Mouse (Mus musculus) limb, embryonic 14.5 days (tissue): ENCODE measurements around the gene Cacng7. TPM values are rescaled to one million over a fixed set of nuclear protein-coding genes. Genes with fewer than 3 reads are reported as not detected.
"Not testable (repeated sequence)": the region's sequence is repeated elsewhere in the genome, so short reads cannot be mapped to it uniquely, and the experiment has no call there.

Source experiments
- ATAC-seq: fragments of 200-750 bp; cut with Nextera tagmentation; 2 replicates; pipeline ENCODE4 v1.8.0; 2017; ENCODE audit warnings: low read depth, moderate number of reproducible peaks, moderate TSS enrichment; ENCODE audit not compliant: low FRiP score
- DNase-seq: peaks from one replicate; pipeline ENCODE4 v3.0.0-alpha.2; 2015; ENCODE audit warnings: low spot score
- H3K27ac ChIP-seq: fragments of 300-500 bp; sonication (generic); replicated peaks from 2 replicates; pipeline ENCODE4 v1.5.1; 2014; ENCODE audit warnings: low read depth, mild to moderate bottlenecking, low read length, moderate library complexity, mixed read lengths
- H3K27me3 ChIP-seq: fragments of 300-500 bp; sonication (generic); 2 replicates; pipeline ENCODE4 v1.6.1; 2014; ENCODE audit warnings: low read length, mixed read lengths; ENCODE audit not compliant: control insufficient read depth, insufficient read depth
- H3K36me3 ChIP-seq: fragments of 300-500 bp; sonication (generic); 2 replicates; pipeline ENCODE4 v1.6.1; 2014; ENCODE audit warnings: mild to moderate bottlenecking, low read length, moderate library complexity, mixed read lengths; ENCODE audit not compliant: control insufficient read depth, insufficient read depth
- H3K4me1 ChIP-seq: fragments of 300-500 bp; sonication (generic); 2 replicates; pipeline ENCODE4 v1.6.1; 2014; ENCODE audit warnings: antibody characterized with exemption, low read length, mixed read lengths; ENCODE audit not compliant: control insufficient read depth, insufficient read depth
- H3K4me2 ChIP-seq: fragments of 300-500 bp; sonication (generic); replicated peaks from 2 replicates; pipeline ENCODE4 v1.6.1; 2014; ENCODE audit warnings: low read depth, mild to moderate bottlenecking, low read length, moderate library complexity; ENCODE audit not compliant: severe bottlenecking
- H3K4me3 ChIP-seq: fragments of 300-500 bp; sonication (generic); replicated peaks from 2 replicates; pipeline ENCODE4 v1.5.1; 2014; ENCODE audit warnings: low read length
- H3K9ac ChIP-seq: fragments of 300-500 bp; sonication (generic); 2 replicates; pipeline ENCODE4 v1.6.1; 2014; ENCODE audit warnings: mild to moderate bottlenecking, low read depth, low read length, moderate library complexity; ENCODE audit not compliant: severe bottlenecking
- H3K9me3 ChIP-seq: fragments of 300-500 bp; sonication (generic); 2 replicates; pipeline ENCODE4 v1.6.1; 2016; ENCODE audit warnings: low read length; ENCODE audit not compliant: control insufficient read depth
- POLR2A ChIP-seq: fragments of 200-500 bp; IDR thresholded peaks from 2 replicates; pipeline ENCODE4 v1.8.0; 2012; ENCODE audit warnings: inconsistent platforms, mild to moderate bottlenecking, moderate library complexity, borderline replicate concordance; ENCODE audit not compliant: insufficient read depth, insufficient read length; ENCODE audit errors: extremely low read depth
- WGBS: fragments of 180-500 bp; shearing (Covaris S2); extraction: QIAGEN DNeasy Blood & Tissue Kit; methylation state at CpG from one replicate; pipeline ENCODE4 v1.1.7; 2014; 5-methylcytosine and 5-hydroxymethylcytosine counted together
- polyA plus RNA-seq, 2 experiments: library from polyadenylated mRNA; depleted of rRNA in 1 of 2; stranded (reverse) in 1 of 2; unstranded in 1 of 2; fragments of >200 nt; fragmentation: Nextera tagmentation in 1 of 2; extraction: Ambion mirVana in 1 of 2; gene quantifications; 2 replicates each; pipeline versions ENCODE4 v1.2.1 to v1.2.3; 2012 to 2014

Gene Cacng7
- polyA plus RNA-seq, 2 experiments, result 3.9 to 129 TPM

DNA sequence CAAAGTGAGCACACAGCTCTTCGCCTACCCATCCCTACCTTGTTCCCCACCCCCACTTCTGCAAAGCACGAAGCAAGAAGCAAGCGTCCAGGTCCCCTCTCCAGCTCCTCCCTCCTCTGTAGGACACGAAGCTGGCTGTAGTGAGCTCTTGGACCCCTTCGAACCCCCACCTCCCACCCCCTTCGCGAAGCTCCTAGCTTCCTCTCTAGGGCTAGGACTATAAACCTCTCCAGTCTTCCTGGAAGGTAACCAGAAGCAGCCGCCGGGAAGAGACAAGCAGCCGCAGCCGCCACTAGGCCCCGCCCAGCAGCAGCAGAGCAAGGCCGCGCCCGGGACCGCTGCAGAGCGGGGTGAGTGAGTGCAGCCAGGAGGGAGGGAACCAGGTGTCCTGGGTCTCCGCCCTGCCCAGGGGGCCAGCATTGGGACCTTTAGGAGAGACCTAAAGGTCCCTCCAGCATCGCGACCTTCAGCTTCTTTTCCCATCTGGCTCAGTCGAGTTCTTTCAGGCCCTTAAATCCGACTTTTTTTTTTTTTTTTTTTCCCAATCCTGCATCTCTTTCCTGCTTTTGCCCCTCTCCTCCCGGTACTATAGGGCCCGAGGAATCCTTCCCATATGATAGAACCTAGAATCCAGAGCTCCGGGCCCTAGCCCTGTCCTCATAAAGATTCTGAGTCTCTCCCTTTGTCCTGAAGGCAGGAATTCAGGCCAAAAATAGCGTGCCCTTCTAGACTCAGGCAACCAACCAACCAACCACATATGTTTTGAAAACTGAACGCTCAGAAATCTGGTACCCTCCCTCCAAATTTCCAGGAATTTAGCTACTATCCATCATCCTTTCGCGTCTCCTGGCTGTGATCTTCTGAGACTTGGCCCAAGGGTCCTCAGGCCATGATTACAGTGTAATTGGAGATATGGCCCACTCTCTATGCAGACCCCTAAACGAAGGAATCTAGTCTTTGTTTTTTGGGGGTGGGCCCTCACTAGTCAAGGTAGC is 43.5 kb upstream of the Cacng7 start, which contains the start of the genes Myadm and Prkcg:
Gene Myadm, plus strand, starts transcription at position 105 of the 995 bp plus-strand sequence.
Gene Prkcg, plus strand, starts transcription at position 204 of the 995 bp plus-strand sequence.
- WGBS, result 3% methylated on average over 23 of the region's 30 CpGs
- peak; percentile 56 for ATAC-seq
- H3K4me3 ChIP-seq, result peak within 1 kb of the TSS; percentile 49
- peaks cover 9% of the 10 kb centered on the region for H3K36me3 ChIP-seq
- peak within 1 kb of the TSS; percentile 96 for H3K27ac ChIP-seq
- 0 out of 2 replicates have a peak, but pooled peaks have one; percentile 43 for TF ChIP-seq POLR2A
- no peaks in the 10 kb centered on the region for H3K27me3 ChIP-seq
- no peaks in the 10 kb centered on the region for H3K9me3 ChIP-seq
- peak; percentile 82 for DNase-seq
- H3K4me2 ChIP-seq, result peak within 1 kb of the TSS; percentile 72
- H3K4me1 ChIP-seq, result peaks cover 28% of the 10 kb centered on the region
- peak within 1 kb of the TSS; percentile 72 for H3K9ac ChIP-seq

DNA sequence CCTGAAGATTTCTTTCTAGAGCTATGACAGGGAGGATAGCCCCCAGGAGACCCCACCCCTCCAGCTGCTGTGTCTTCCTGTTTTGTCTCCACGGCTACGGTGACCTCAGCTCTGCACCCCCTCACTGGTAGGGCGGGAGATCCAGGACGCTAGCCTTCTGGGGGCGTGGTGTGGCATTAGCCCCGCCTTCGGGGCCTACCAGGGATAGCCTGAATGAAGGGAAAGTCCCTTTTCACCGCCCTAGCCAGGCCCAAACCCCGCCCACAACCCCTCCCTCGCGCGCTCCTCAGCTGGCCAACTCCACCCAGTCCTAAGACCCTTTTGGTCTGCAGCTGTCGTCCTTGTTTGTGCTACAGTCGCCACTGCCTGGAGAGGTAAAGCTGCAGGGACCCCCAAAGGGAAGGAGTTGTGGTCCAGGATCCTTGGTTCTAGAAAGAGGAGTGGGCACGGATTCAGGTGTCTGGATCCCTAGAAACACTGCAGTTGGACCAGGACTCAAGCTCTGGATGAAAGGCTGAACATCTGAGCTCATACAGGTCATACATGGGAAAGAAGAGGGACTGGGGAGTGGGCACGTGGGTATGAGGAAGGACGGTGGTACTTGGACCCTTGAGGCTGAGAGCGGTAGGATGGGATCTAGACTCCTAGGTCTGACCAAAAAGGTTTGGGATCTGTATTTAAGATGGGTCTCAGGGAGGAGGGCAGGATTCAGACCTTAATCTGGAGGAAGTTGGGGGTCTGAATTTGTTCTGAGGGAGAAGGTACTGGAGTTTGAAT is 42.3 kb upstream of the Cacng7 start:
- 3% methylated on average over 18 of the region's 18 CpGs for WGBS
- Histone ChIP-seq H3K4me1 (peaks cover 28% of the 10 kb centered on the region), H3K27ac (peak overlapping the region; percentile 96), H3K9me3 (no peaks in the 10 kb centered on the region), H3K4me2 (peak overlapping the region; percentile 72), H3K9ac (peak overlapping the region; percentile 72), H3K4me3 (peak overlapping the region; percentile 49), H3K36me3 (peaks cover 18% of the 10 kb centered on the region), H3K27me3 (no peaks in the 10 kb centered on the region)
- no peak for TF ChIP-seq POLR2A
- DNase-seq (peak; percentile 98), ATAC-seq (peak; percentile 91)

DNA sequence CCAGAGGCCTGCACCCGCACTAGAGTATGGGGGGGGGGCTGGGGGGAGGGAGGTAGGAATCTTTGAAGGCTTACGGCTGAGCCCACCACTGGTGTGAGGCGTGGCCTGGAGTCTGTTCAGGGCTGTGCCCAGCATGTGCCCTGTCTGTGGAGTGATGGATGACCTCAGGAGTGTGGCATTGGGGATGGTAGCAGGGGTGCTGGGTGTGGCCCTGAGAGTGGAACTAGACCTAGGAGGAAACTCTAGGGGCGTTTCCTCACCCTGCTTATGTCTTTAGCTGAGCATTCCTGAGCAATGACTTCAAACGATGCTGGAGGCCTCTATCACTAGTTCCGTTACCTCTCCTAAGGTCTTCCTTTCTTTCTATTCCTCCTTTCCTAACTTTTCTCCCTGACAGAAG is 41.6 kb upstream of the Cacng7 start:
- Histone ChIP-seq H3K36me3 (peaks cover 23% of the 10 kb centered on the region), H3K4me2 (peak overlapping the region; percentile 72), H3K9me3 (no peaks in the 10 kb centered on the region), H3K27me3 (no peaks in the 10 kb centered on the region), H3K27ac (peak overlapping the region; percentile 79), H3K9ac (peak overlapping the region; percentile 58), H3K4me3 (peak overlapping the region; percentile 49), H3K4me1 (peaks cover 28% of the 10 kb centered on the region)
- 33% methylated on average over 6 of the region's 6 CpGs for WGBS
- ATAC-seq (no peak), DNase-seq (peak; percentile 63)
- TF ChIP-seq POLR2A, result no peak

DNA sequence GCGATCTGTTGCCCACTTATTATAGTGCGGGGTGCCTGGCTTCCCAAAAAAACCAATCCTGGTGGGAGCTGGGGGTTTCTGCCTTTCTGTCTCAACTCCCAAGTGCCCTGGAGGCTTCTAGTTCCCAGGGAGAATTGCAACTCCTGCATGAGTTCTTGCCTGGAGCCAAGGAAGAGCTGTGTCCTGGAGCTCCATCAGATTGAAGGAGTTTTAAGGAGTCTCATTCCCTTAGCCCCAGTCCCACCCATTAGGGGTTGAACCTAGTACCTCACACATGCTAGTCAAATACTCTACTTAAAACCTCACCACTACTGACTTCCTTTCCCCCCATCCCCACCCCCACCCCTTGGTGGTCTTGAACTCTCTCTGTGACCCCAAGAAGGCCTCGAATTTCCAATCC is 41.0 kb upstream of the Cacng7 start:
- Histone ChIP-seq H3K36me3 (peaks cover 29% of the 10 kb centered on the region), H3K9ac (peak overlapping the region; percentile 58; the same call in 1 of the 2 replicates), H3K4me2 (peak overlapping the region; percentile 72), H3K9me3 (no peaks in the 10 kb centered on the region), H3K4me1 (peaks cover 28% of the 10 kb centered on the region), H3K27ac (peak overlapping the region; percentile 72; the same call in 1 of the 2 replicates), H3K27me3 (no peaks in the 10 kb centered on the region), H3K4me3 (peak overlapping the region; percentile 49)
- no peak for DNase-seq
- WGBS, result 67% methylated on average over 3 of the region's 3 CpGs
- TF ChIP-seq POLR2A, result no peak
- ATAC-seq, result no peak

DNA sequence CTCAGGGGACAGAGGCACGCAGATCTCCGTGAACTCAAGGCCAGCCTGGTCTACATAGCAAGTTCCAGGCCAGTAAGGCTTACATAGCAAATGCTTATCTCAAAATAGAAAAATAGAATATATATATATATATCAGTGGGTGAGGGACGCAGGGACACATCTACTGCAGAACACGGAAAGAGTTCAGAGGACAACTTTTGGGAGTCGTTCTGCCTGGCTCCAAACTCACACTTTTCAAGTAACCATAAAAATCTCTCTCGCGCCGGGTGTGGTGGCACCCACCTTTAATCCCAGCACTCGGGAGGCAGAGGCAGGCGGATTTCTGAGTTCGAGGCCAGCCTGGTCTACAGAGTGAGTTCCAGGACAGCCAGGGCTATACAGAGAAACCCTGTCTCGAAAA is 40.5 kb upstream of the Cacng7 start:
- H3K27me3 ChIP-seq, H3K9me3 ChIP-seq, DNase-seq, ATAC-seq: not testable (repeated sequence)
- 0 out of 2 replicates have a peak overlapping the region, but pooled peaks have one; percentile 58 for H3K9ac ChIP-seq
- peak overlapping the region; percentile 72 for H3K4me2 ChIP-seq
- peaks cover 34% of the 10 kb centered on the region for H3K36me3 ChIP-seq
- peak overlapping the region; percentile 72 for H3K27ac ChIP-seq
- WGBS, result 66% methylated on average over 12 of the region's 12 CpGs
- peaks cover 27% of the 10 kb centered on the region for H3K4me1 ChIP-seq
- peak overlapping the region; percentile 49 for H3K4me3 ChIP-seq
